In the genomic region with DNA sequence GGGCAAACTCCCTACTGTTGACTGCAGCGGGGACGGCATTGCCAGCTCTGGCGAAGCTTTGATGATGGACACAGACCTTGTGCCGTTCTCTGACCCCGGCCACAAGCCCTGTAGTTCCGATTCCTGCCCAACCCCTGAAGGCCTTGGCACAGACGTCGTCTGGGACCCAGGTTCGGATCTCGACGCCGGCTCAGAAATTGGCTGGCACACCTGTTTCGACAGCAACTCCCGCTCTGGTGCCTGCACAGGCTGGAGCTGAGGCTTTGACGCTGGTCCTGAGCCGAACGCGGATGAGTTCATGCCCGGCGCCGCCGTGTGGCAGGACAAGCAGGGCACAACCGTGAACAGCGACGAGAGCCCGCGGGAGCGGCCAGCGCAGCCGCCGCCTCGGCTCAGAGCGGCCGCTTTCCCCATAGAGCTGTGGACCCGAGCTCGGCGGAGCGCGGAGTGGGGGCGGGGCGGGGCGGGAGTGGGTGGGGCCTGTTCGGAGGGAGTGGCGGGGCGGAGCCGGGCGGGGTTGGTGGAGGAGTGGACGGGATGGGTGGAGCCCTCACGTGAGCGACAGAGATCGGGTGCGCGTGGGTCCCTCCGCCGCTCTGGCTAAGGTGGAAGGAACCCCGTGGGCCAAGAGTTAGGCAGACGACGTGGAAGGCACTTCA, we compare ENCODE assay signal across 8 mouse cellular contexts. TPM values are rescaled to one million over a fixed set of nuclear protein-coding genes. Genes with fewer than 3 reads are reported as not detected.
DNase-seq lines count a peak whose midpoint lies in the region; ATAC-seq and TF ChIP-seq lines count a peak whose summit lies in the region.

Gene Osbp2 (minus strand): TSS at position 450 of the 659 bp plus-strand sequence.

- peak; percentile 80 for TF ChIP-seq POLR2A in cerebellum, adult 2 months (IDR thresholded peaks at IDR 0.05; ENCODE audit: borderline replicate concordance, insufficient read depth, low read length)

- no peak for DNase-seq in ES-E14 (ENCODE audit: low read depth, low spot score)
- DNase-seq in cerebellum, adult 2 months: peak; percentile 91 to 92
- peak; percentile 83 for DNase-seq in forebrain, postnatal 0 days
- DNase-seq in hindbrain, embryonic 10.5 days (ENCODE audit: low spot score): peak; percentile 87
- peak; percentile 71 to 77 for DNase-seq in layer of hippocampus, postnatal 14 days (ENCODE audit: low spot score in 2 of 2)
- peak; percentile 69 for DNase-seq in lung, postnatal 10 days
- DNase-seq in ovary, postnatal 14 days (ENCODE audit: low spot score): peak; percentile 44
- DNase-seq in thymus, postnatal 10 days (ENCODE audit: low spot score in 2 of 2): peak; percentile 38 to 64

- in situ Hi-C loops in ES-E14 (cut with MboI; ENCODE audit: low sequenced_read_pairs in 2 of 2, unreplicated experiment in 2 of 2): no loop called here

- peak within 1 kb of the TSS; percentile 55 for H3K9ac ChIP-seq in ES-E14 (ENCODE audit: insufficient read depth, low read depth, low read length, poor library complexity, severe bottlenecking)
- peak within 1 kb of the TSS; percentile 64 for H3K9ac ChIP-seq in forebrain, postnatal 0 days

- no peaks in the 10 kb centered on the region for H3K9me3 ChIP-seq in ES-E14 (ENCODE audit: control insufficient read depth, insufficient read depth, low read depth, low read length)
- H3K9me3 ChIP-seq in forebrain, postnatal 0 days (ENCODE audit: low read length): no peaks in the 10 kb centered on the region
- no peaks in the 10 kb centered on the region for H3K9me3 ChIP-seq in hindbrain, embryonic 10.5 days

- TF ChIP-seq CTCF in cerebellum, adult 2 months (IDR thresholded peaks at IDR 0.05; ENCODE audit: borderline replicate concordance, insufficient read depth, low read depth, low read length): peak; percentile 59
- peak; percentile 62 for TF ChIP-seq CTCF in forebrain, postnatal 0 days (IDR thresholded peaks at IDR 0.05; ENCODE audit: low read depth)

- peak; percentile 95 for ATAC-seq in forebrain, postnatal 0 days

- no peaks in the 10 kb centered on the region for H3K36me3 ChIP-seq in ES-E14 (ENCODE audit: control insufficient read depth, insufficient read depth, low read length, poor library complexity, severe bottlenecking)
- no peaks in the 10 kb centered on the region for H3K36me3 ChIP-seq in forebrain, postnatal 0 days (ENCODE audit: insufficient read depth)
- no peaks in the 10 kb centered on the region for H3K36me3 ChIP-seq in hindbrain, embryonic 10.5 days

- WGBS in cerebellum, adult 2 months: 1% methylated on average over 57 of the region's 58 CpGs
- WGBS in forebrain, postnatal 0 days: 4% methylated on average over 53 of the region's 58 CpGs
- 3% methylated on average over 58 of the region's 58 CpGs for WGBS in hindbrain, embryonic 10.5 days

- H3K27ac ChIP-seq in ES-E14 (ENCODE audit: insufficient read depth, low read depth, low read length, poor library complexity, severe bottlenecking): no peak within 1 kb of the TSS
- peak within 1 kb of the TSS; percentile 84 for H3K27ac ChIP-seq in cerebellum, adult 2 months (ENCODE audit: insufficient read depth, low read length)
- no peak within 1 kb of the TSS for H3K27ac ChIP-seq in forebrain, postnatal 0 days (ENCODE audit: low read depth, low read length)
- H3K27ac ChIP-seq in hindbrain, embryonic 10.5 days: peak within 1 kb of the TSS; percentile 81

- peaks cover 0 to 2% of the 10 kb centered on the region in 2 experiments; a peak in 1 of 4 replicates for H3K4me1 ChIP-seq in ES-E14 (ENCODE audit: control insufficient read depth in 2 of 2, insufficient read depth in 2 of 2, low read length in 2 of 2, poor library complexity in 1 of 2)
- H3K4me1 ChIP-seq in cerebellum, adult 2 months (ENCODE audit: control insufficient read depth, insufficient read depth, low read length): peaks cover 11% of the 10 kb centered on the region; the same call in 1 of the 2 replicates
- peaks cover 11% of the 10 kb centered on the region; the same call in 1 of the 2 replicates for H3K4me1 ChIP-seq in forebrain, postnatal 0 days (ENCODE audit: insufficient read depth)
- peaks cover 17% of the 10 kb centered on the region for H3K4me1 ChIP-seq in hindbrain, embryonic 10.5 days (replicated peaks)

- H3K4me2 ChIP-seq in forebrain, postnatal 0 days (ENCODE audit: low read depth): peak within 1 kb of the TSS; percentile 79

- no peaks in the 10 kb centered on the region for H3K27me3 ChIP-seq in cerebellum, adult 2 months (ENCODE audit: control insufficient read depth, insufficient read depth, low read length)
- no peaks in the 10 kb centered on the region for H3K27me3 ChIP-seq in forebrain, postnatal 0 days (ENCODE audit: insufficient read depth, low read length)
- peaks cover 50% of the 10 kb centered on the region for H3K27me3 ChIP-seq in hindbrain, embryonic 10.5 days (ENCODE audit: insufficient read depth, poor library complexity, severe bottlenecking)

- peak within 1 kb of the TSS; percentile 70 to 78 for H3K4me3 ChIP-seq in ES-E14 (ENCODE audit: insufficient read depth in 1 of 2, low read depth in 1 of 2, low read length in 2 of 2, poor library complexity in 1 of 2, severe bottlenecking in 1 of 2)
- peak within 1 kb of the TSS; percentile 89 for H3K4me3 ChIP-seq in cerebellum, adult 2 months (replicated peaks; ENCODE audit: insufficient read depth, low read depth, low read length)
- H3K4me3 ChIP-seq in forebrain, postnatal 0 days (ENCODE audit: low read depth, low read length): peak within 1 kb of the TSS; percentile 50
- H3K4me3 ChIP-seq in hindbrain, embryonic 10.5 days: peak within 1 kb of the TSS; percentile 61

TF ChIP-seq in ES-E14, 5 proteins besides CTCF, POLR2A, EP300 and RAD21:
- TF ChIP-seq ZNF384 (IDR thresholded peaks at IDR 0.05; ENCODE audit: low read depth, low read length) (no peak), CHD2 (IDR thresholded peaks at IDR 0.05; ENCODE audit: low read depth, low read length) (no peak), MAFK (IDR thresholded peaks at IDR 0.05; ENCODE audit: insufficient read depth, low read depth, low read length) (no peak), HCFC1 (IDR thresholded peaks at IDR 0.05; ENCODE audit: borderline replicate concordance, insufficient read depth, low read length) (no peak), ZC3H11A (IDR thresholded peaks at IDR 0.05; ENCODE audit: borderline replicate concordance, low read depth, low read length) (no peak)

RNA-seq across cellular contexts. Expression of gene Osbp2, which starts in this region (rescaled TPM):
- total RNA-seq in ES-E14 (2012; rRNA removed): 0.27 and 0.37 TPM in 2 replicates
- 71.3 and 81.7 TPM in 2 replicates for polyA plus RNA-seq in cerebellum, adult 2 months (2012; rRNA removed)
- total RNA-seq in forebrain, postnatal 0 days (2014; rRNA removed): 48.1 and 63.2 TPM in 2 replicates
- polyA plus RNA-seq in forebrain, postnatal 0 days (2015; fragmentation: Nextera tagmentation; extraction: Ambion mirVana): 21.3 and 30.8 TPM in 2 replicates
- 1.0 and 2.5 TPM in 2 replicates for polyA plus RNA-seq in hindbrain, embryonic 10.5 days (2016; fragmentation: Nextera tagmentation; extraction: Ambion mirVana)
- 10 to 100 TPM; 82.8 to 89.6 TPM for total RNA-seq in layer of hippocampus, postnatal 14 days (2021)

Comparison
In these comparisons a context has a peak if more than half of its experiments do, and no peak if none do; other contexts are left out.
1. RNA of gene Osbp2 (total RNA-seq): 82.8 to 89.6 TPM in layer of hippocampus, postnatal 14 days and 48.1 to 63.2 TPM in forebrain, postnatal 0 days; 0.27 to 0.37 TPM in ES-E14; every median in the first group is over 10 times any median in the second.
2. H3K27ac ChIP-seq: peak in cerebellum, adult 2 months (single experiment) and hindbrain, embryonic 10.5 days (single experiment); none in ES-E14 (single experiment) and forebrain, postnatal 0 days (single experiment).
3. Peak in every context shown above with its lines, with median percentiles within 50 percentile points of each other: H3K4me3 ChIP-seq.